Mouse (Mus musculus): ENCODE data around the gene Kif26b. TPM values are rescaled to one million over a fixed set of nuclear protein-coding genes. Genes with fewer than 3 reads are reported as not detected.

Gene Kif26b
- polyA plus RNA-seq, 1 experiment from 2014 or later: 1.8 TPM

DNA sequence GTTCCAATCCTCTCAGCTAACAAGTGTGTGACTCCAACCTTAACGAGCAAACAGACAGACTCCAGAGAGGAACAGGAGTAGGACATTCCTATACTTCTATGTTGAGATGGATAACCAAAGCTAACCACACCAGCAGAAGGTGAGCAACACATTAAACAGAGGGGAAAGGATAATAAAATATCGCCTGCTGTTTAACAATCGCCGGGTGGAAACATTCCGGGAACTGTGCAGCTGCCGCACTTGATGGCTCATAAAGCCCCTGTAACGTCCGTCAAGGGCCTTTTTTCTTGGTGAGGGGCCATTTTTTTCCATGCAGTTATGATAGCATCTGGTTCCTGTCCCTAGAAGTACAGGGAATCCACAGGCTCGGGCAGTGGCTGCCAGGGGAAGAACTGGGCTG, 204.1 kb downstream of the Kif26b start:
- H3K9ac ChIP-seq (ENCODE audit: low read length): no peak overlapping the region
- no peak overlapping the region for H3K4me3 ChIP-seq (replicated peaks; ENCODE audit: low read length)
- H3K27me3 ChIP-seq (ENCODE audit: control insufficient read depth, insufficient read depth, low read length): no peaks in the 10 kb centered on the region
- no peaks in the 10 kb centered on the region for H3K9me3 ChIP-seq (replicated peaks; ENCODE audit: control insufficient read depth, low read length)
- WGBS: 43% methylated on average over 9 of the region's 9 CpGs
- ATAC-seq (ENCODE audit: insufficient read depth, low FRiP score): no peak
- H3K36me3 ChIP-seq (ENCODE audit: control insufficient read depth, insufficient read depth, low read length): no peaks in the 10 kb centered on the region
- no peaks in the 10 kb centered on the region for H3K4me1 ChIP-seq (ENCODE audit: control insufficient read depth, insufficient read depth, low read length)
- no peak overlapping the region for H3K27ac ChIP-seq (ENCODE audit: low read length)
- no peak overlapping the region for H3K4me2 ChIP-seq (ENCODE audit: low read depth, low read length)

DNA sequence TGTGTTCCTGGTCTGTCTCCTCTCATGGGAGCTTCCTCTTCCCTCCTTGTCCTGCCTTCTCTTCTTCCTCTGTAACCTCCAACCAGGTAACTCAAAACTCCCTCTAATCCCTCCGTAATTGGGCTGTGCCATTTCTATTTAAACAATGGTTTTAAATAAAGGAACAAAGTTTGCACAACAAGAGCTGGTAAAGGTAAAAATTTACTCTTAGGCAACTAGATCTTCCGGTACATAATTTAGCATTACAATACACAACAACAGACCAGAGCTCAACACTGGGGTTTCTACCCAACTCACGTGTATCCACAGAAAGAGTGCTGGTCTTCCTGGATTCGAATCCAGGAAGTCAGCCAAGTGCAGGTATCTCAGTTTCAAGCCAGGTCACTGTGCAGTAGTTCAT, 205.7 kb downstream of the Kif26b start:
- WGBS: 80% methylated on average over 4 of the region's 4 CpGs
- no peak overlapping the region for H3K9ac ChIP-seq (ENCODE audit: low read length)
- no peak overlapping the region for H3K27ac ChIP-seq (ENCODE audit: low read length)
- no peaks in the 10 kb centered on the region for H3K9me3 ChIP-seq (replicated peaks; ENCODE audit: control insufficient read depth, low read length)
- no peak overlapping the region for H3K4me3 ChIP-seq (replicated peaks; ENCODE audit: low read length)
- H3K27me3 ChIP-seq (ENCODE audit: control insufficient read depth, insufficient read depth, low read length): no peaks in the 10 kb centered on the region
- no peak for ATAC-seq (ENCODE audit: insufficient read depth, low FRiP score)
- H3K36me3 ChIP-seq (ENCODE audit: control insufficient read depth, insufficient read depth, low read length): no peaks in the 10 kb centered on the region
- no peaks in the 10 kb centered on the region for H3K4me1 ChIP-seq (ENCODE audit: control insufficient read depth, insufficient read depth, low read length)
- H3K4me2 ChIP-seq (ENCODE audit: low read depth, low read length): no peak overlapping the region

DNA sequence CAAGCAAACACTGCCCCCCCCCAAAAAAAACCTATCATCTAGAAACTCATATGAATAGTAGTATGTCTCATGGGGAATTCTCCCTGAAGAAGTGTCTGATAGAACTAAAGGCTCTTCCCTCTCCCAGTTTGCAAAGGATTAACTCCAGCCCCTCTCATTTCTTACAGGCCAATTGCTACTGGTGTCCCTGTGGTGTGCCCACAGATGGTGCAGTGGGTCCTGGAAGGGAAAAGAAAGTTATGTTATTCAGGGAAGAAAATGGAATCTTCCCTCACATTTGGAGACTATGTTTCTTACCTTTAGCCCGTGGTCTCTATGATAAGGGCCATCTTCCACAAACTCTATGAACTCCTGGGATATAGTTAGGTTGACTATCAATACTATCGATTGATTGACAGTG, 208.0 kb downstream of the Kif26b start:
- no peaks in the 10 kb centered on the region for H3K27me3 ChIP-seq (ENCODE audit: control insufficient read depth, insufficient read depth, low read length)
- no peaks in the 10 kb centered on the region for H3K9me3 ChIP-seq (replicated peaks; ENCODE audit: control insufficient read depth, low read length)
- no peaks in the 10 kb centered on the region for H3K4me1 ChIP-seq (ENCODE audit: control insufficient read depth, insufficient read depth, low read length)
- H3K9ac ChIP-seq (ENCODE audit: low read length): no peak overlapping the region
- H3K36me3 ChIP-seq (ENCODE audit: control insufficient read depth, insufficient read depth, low read length): no peaks in the 10 kb centered on the region
- no peak overlapping the region for H3K27ac ChIP-seq (ENCODE audit: low read length)
- no peak for ATAC-seq (ENCODE audit: insufficient read depth, low FRiP score)
- H3K4me3 ChIP-seq (replicated peaks; ENCODE audit: low read length): no peak overlapping the region
- WGBS: 79% methylated on average over 2 of the region's 2 CpGs
- no peak overlapping the region for H3K4me2 ChIP-seq (ENCODE audit: low read depth, low read length)

DNA sequence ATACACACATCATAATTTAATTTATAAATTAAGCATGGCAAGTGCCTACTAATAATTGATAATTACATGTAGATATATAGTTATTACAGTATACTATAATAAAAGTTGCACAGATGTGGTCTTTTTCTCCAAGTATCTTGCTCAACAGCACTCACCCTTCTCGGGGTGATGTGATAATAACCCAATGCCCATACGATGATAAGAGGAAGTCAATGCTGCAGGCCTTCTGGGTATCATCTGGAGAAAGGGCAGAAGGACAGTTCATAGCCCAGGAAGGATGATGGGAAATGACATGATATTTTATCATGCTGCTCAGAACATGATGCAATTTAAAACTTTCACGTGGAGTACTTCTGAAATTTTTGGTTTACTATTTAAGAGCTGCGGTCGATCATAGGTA, 214.9 kb downstream of the Kif26b start:
- no peak for ATAC-seq (ENCODE audit: insufficient read depth, low FRiP score)
- H3K27me3 ChIP-seq (ENCODE audit: control insufficient read depth, insufficient read depth, low read length): no peaks in the 10 kb centered on the region
- H3K9ac ChIP-seq (ENCODE audit: low read length): no peak overlapping the region
- H3K9me3 ChIP-seq (replicated peaks; ENCODE audit: control insufficient read depth, low read length): peaks cover 3% of the 10 kb centered on the region; the same call in 1 of the 2 replicates
- H3K4me1 ChIP-seq (ENCODE audit: control insufficient read depth, insufficient read depth, low read length): no peaks in the 10 kb centered on the region
- no peak overlapping the region for H3K4me2 ChIP-seq (ENCODE audit: low read depth, low read length)
- H3K4me3 ChIP-seq (replicated peaks; ENCODE audit: low read length): no peak overlapping the region
- WGBS: 82% methylated on average over 5 of the region's 5 CpGs
- H3K27ac ChIP-seq (ENCODE audit: low read length): no peak overlapping the region
- no peaks in the 10 kb centered on the region for H3K36me3 ChIP-seq (ENCODE audit: control insufficient read depth, insufficient read depth, low read length)

DNA sequence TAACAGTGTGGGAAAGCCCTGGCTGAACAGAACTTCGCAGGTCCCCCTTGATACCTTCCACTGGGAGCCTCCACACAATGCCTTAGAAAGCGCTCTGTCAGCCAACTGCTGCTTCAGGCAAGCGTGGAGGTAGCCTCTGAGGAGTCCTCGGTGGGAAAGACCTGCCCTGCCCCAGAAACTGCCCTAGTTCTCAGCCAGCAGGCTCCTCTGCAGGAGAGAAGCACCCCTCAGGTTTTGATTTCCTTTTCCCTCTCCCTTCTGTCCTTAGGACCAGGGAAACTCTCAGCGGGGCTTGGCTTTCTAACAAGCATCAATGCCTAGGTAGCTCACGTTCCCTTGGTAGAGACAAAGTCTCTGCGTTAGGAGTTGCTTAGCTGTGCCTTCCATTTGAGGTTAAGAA, 215.6 kb downstream of the Kif26b start:
- no peak overlapping the region for H3K4me3 ChIP-seq (replicated peaks; ENCODE audit: low read length)
- WGBS: 70% methylated on average over 7 of the region's 7 CpGs
- H3K4me2 ChIP-seq (ENCODE audit: low read depth, low read length): no peak overlapping the region
- H3K9ac ChIP-seq (ENCODE audit: low read length): no peak overlapping the region
- no peak for ATAC-seq (ENCODE audit: insufficient read depth, low FRiP score)
- no peaks in the 10 kb centered on the region for H3K4me1 ChIP-seq (ENCODE audit: control insufficient read depth, insufficient read depth, low read length)
- peaks cover 4% of the 10 kb centered on the region; the same call in 1 of the 2 replicates for H3K9me3 ChIP-seq (replicated peaks; ENCODE audit: control insufficient read depth, low read length)
- no peaks in the 10 kb centered on the region for H3K36me3 ChIP-seq (ENCODE audit: control insufficient read depth, insufficient read depth, low read length)
- H3K27me3 ChIP-seq (ENCODE audit: control insufficient read depth, insufficient read depth, low read length): no peaks in the 10 kb centered on the region
- no peak overlapping the region for H3K27ac ChIP-seq (ENCODE audit: low read length)

DNA sequence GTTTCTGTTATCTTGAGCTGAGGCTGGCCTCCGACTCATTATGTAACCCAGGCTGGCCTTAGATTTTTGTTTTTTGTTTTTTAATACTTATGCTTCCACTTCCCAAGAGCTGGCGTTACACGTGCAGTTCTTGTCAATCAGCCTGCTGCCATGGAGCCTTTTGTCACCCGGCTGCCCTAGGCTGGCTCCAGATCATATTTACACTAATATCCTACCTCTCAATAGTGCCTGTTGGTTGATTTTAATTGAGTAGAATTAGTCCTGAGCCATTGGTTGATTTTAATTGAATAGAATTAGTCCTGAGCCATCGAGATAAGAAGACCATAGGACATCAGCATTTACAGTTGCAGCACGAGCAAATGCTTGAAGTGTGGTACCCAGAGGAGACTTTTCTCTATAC, 216.0 kb downstream of the Kif26b start:
- no peak overlapping the region for H3K27ac ChIP-seq (ENCODE audit: low read length)
- H3K27me3 ChIP-seq (ENCODE audit: control insufficient read depth, insufficient read depth, low read length): no peaks in the 10 kb centered on the region
- WGBS: 83% methylated on average over 6 of the region's 6 CpGs
- no peaks in the 10 kb centered on the region for H3K36me3 ChIP-seq (ENCODE audit: control insufficient read depth, insufficient read depth, low read length)
- no peak for ATAC-seq (ENCODE audit: insufficient read depth, low FRiP score)
- H3K4me3 ChIP-seq (replicated peaks; ENCODE audit: low read length): no peak overlapping the region
- H3K9ac ChIP-seq (ENCODE audit: low read length): no peak overlapping the region
- H3K4me1 ChIP-seq (ENCODE audit: control insufficient read depth, insufficient read depth, low read length): no peaks in the 10 kb centered on the region
- H3K9me3 ChIP-seq (replicated peaks; ENCODE audit: control insufficient read depth, low read length): peaks cover 4% of the 10 kb centered on the region; the same call in 1 of the 2 replicates
- no peak overlapping the region for H3K4me2 ChIP-seq (ENCODE audit: low read depth, low read length)

DNA sequence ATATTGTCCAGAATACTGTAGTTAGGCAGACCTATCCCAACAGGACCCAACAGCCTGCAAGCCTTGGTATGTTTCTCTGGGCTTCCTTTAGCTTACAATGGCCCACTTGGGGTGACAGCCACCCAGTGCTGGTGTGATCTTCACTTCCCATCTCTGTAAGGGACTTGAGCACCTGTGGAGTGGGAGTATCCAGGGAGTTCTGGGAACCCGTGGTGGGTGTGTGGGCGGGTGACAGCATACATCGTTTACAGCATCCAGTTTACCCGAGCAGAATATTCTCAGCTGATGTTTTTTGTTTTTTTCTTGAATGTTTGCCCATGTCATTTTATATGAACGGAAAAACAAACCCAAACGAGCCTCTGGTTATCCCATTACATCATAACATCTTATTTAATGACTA, 216.5 kb downstream of the Kif26b start:
- Histone ChIP-seq H3K36me3 (ENCODE audit: control insufficient read depth, insufficient read depth, low read length) (no peaks in the 10 kb centered on the region), H3K4me1 (ENCODE audit: control insufficient read depth, insufficient read depth, low read length) (no peaks in the 10 kb centered on the region), H3K9ac (ENCODE audit: low read length) (no peak overlapping the region), H3K27ac (ENCODE audit: low read length) (no peak overlapping the region), H3K9me3 (replicated peaks; ENCODE audit: control insufficient read depth, low read length) (peaks cover 4% of the 10 kb centered on the region; the same call in 1 of the 2 replicates), H3K27me3 (ENCODE audit: control insufficient read depth, insufficient read depth, low read length) (no peaks in the 10 kb centered on the region), H3K4me3 (replicated peaks; ENCODE audit: low read length) (no peak overlapping the region), H3K4me2 (ENCODE audit: low read depth, low read length) (no peak overlapping the region)
- no peak for ATAC-seq (ENCODE audit: insufficient read depth, low FRiP score)
- 75% methylated on average over 6 of the region's 6 CpGs for WGBS

DNA sequence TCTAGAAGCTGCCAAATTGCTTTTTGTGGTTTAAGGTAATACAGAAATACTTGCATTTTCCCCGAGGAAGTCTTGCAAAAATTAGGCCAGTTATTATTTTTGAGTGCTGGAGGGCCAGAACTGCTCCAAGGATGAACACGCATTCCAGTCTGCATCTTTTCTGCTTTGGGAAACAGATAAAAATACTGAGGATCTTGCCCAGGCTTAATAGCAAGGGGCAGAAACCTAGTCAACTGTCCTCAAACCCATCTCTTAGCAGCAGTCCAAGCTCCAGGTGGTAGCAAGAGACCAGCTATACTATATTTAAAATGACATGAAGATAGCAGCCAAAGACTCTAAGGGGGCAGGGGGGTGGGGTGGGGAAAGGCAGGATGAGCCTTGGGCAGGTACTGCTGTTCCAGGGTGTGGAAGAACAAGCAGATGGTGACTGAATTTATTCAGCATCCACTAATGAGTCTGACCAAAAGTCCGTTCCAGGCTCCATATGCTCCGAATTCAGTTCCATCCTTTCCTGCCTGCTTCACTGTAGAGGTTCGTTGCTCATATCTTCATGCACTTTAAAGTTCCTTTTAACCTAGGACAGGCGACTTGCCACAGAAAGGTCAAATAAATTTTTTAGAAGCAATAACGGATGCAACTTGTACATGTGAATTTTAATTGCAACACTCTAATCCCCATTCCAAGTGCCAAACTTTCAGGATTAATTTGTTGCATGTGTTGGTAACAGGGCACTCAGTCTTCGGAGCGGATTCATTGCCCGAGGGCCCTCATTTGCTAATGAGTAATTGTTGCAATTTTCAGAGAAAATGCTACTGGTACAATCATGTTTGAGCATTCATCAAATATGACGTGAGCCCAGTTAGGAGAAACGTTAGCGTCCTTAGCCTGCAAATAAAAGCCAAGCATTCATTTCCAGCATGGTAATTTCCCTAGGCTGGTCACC, 218.6 kb downstream of the Kif26b start:
- H3K36me3 ChIP-seq (ENCODE audit: control insufficient read depth, insufficient read depth, low read length): no peaks in the 10 kb centered on the region
- ATAC-seq (ENCODE audit: insufficient read depth, low FRiP score): no peak
- 78% methylated on average over 13 of the region's 13 CpGs for WGBS
- peaks cover 4% of the 10 kb centered on the region; the same call in 1 of the 2 replicates for H3K9me3 ChIP-seq (replicated peaks; ENCODE audit: control insufficient read depth, low read length)
- no peak overlapping the region for H3K27ac ChIP-seq (ENCODE audit: low read length)
- no peak overlapping the region for H3K4me3 ChIP-seq (replicated peaks; ENCODE audit: low read length)
- no peak overlapping the region for H3K4me2 ChIP-seq (ENCODE audit: low read depth, low read length)
- no peak overlapping the region for H3K9ac ChIP-seq (ENCODE audit: low read length)
- H3K4me1 ChIP-seq (ENCODE audit: control insufficient read depth, insufficient read depth, low read length): no peaks in the 10 kb centered on the region
- no peaks in the 10 kb centered on the region for H3K27me3 ChIP-seq (ENCODE audit: control insufficient read depth, insufficient read depth, low read length)

DNA sequence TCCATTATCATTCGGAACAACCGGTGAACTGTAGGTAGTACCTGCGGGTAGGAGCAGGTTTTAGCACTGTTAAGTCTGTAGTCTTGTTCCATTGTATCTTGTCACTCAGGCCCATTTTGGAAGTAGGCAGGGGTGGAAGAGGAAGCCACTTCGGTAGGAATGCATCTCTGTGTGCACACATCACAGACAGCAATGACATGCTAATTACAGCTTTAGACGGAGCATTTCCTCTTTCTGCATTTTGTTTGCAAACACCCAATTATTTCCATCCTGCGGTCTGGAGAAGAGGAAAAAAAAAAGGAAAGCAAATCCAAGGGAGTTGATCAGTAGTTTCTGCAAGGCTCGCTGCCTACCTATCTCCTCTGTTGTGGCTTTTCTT, 219.3 kb downstream of the Kif26b start:
- Histone ChIP-seq H3K4me2 (ENCODE audit: low read depth, low read length) (no peak overlapping the region), H3K4me1 (ENCODE audit: control insufficient read depth, insufficient read depth, low read length) (no peaks in the 10 kb centered on the region), H3K27ac (ENCODE audit: low read length) (no peak overlapping the region), H3K9me3 (replicated peaks; ENCODE audit: control insufficient read depth, low read length) (peaks cover 4% of the 10 kb centered on the region; the same call in 1 of the 2 replicates), H3K4me3 (replicated peaks; ENCODE audit: low read length) (no peak overlapping the region), H3K27me3 (ENCODE audit: control insufficient read depth, insufficient read depth, low read length) (no peaks in the 10 kb centered on the region), H3K36me3 (ENCODE audit: control insufficient read depth, insufficient read depth, low read length) (no peaks in the 10 kb centered on the region), H3K9ac (ENCODE audit: low read length) (no peak overlapping the region)
- ATAC-seq (ENCODE audit: insufficient read depth, low FRiP score): no peak
- WGBS: 80% methylated on average over 7 of the region's 7 CpGs

Data from stomach, embryonic 16.5 days (tissue).